Mouse (Mus musculus) thymus, postnatal 25 days (tissue): ENCODE measurements around the gene Rbsn.

Experiments
- DNase-seq: peaks from one replicate; pipeline ENCODE4 v3.0.0; 2022

Rbsn gene

GRCm38 (mm10) chr6:92162724-92163123, 52.0 kb downstream of the Rbsn start:
- no peak for DNase-seq

DNA sequence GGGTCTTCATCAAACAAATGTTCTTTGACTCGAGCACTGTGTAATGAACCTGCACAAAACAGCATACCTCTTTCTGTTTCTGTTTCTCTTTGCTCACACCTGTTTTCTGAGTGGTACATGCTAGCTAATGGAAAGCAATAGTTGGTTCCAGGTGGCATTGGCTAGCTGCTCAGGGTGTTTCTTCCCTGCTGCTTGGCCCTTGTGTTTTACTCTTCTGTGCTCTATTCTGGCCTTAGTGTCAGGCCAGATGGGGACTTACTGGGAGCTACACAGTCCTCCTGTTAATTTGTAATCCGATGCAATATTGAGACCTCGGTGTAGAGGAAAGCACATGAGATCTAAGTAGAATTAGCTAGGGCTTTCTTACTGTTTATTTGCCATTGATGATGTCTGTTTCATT, 55.9 kb downstream of the Rbsn start:
- DNase-seq: no peak

GRCm38 (mm10) chr6:92153774-92154173, 61.0 kb downstream of the Rbsn start:
- DNase-seq: no peak

DNA sequence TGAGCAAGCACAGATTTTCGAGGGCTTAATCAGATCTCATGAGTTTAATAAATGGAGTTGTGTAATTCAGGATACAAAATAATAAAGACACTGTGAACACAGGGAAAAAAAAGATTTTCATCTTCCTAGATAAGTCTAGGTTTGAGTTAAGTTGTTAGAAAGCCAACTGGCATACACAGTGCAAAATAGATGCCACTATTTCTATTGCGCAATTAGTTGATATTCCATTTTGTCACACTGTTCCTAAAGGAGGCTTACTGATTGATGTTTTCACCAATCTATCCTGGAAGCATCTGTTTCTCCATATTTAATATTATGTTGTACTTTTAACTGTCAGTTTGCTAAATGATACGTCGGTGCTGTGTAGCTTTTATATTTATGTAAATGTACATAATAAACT, 68.8 kb downstream of the Rbsn start:
- no peak for DNase-seq
